Mouse (Mus musculus) gastrocnemius, adult 2 months (tissue): Measurements from ENCODE around the gene Myo16. TPM values are rescaled to one million over a fixed set of nuclear protein-coding genes. Genes with fewer than 3 reads are reported as not detected.
A peak's percentile ranks its signal among the peaks of the same experiment; 100 is the strongest.

Experiments used
- DNase-seq: peaks from one replicate; pipeline ENCODE4 v3.0.0; 2022
- H3K27ac ChIP-seq: fragments of 200-600 bp; 2 replicates; pipeline ENCODE4 v1.8.1; 2022; ENCODE audit warnings: mild to moderate bottlenecking
- H3K4me3 ChIP-seq: fragments of 200-600 bp; 2 replicates; pipeline ENCODE4 v1.8.1; 2022; ENCODE audit warnings: mild to moderate bottlenecking, moderate library complexity
- CTCF ChIP-seq: fragments of 200-600 bp; IDR thresholded peaks from 2 replicates; pipeline ENCODE4 v1.8.1; 2022; ENCODE audit warnings: antibody characterized with exemption, mild to moderate bottlenecking, moderate library complexity
- intact Hi-C: fragments of 180-260 bp; cut with DNase I; formaldehyde crosslinking; loops from one replicate; pipeline ENCODE4 v1.15.1; 2025
- long read RNA-seq, 2 experiments: library from polyadenylated mRNA; stranded (forward); transcript quantifications; one replicate each; pipeline ENCODE4 v2.0.0; 2021
- total RNA-seq, 2 experiments: library from RNA; stranded (reverse); gene quantifications; 2 replicates each; pipeline ENCODE4 v1.2.3; 2021

Gene Myo16
- total RNA-seq: under 1 TPM; 0.08 to 0.36 TPM
- long read RNA-seq, experiment 1: 0 reads
- long read RNA-seq, experiment 2, partial matches to known transcripts: 0 of 2 reads
- long read RNA-seq, experiment 2, other reads (novel, unspliced or antisense): 2 of 2 reads

DNA sequence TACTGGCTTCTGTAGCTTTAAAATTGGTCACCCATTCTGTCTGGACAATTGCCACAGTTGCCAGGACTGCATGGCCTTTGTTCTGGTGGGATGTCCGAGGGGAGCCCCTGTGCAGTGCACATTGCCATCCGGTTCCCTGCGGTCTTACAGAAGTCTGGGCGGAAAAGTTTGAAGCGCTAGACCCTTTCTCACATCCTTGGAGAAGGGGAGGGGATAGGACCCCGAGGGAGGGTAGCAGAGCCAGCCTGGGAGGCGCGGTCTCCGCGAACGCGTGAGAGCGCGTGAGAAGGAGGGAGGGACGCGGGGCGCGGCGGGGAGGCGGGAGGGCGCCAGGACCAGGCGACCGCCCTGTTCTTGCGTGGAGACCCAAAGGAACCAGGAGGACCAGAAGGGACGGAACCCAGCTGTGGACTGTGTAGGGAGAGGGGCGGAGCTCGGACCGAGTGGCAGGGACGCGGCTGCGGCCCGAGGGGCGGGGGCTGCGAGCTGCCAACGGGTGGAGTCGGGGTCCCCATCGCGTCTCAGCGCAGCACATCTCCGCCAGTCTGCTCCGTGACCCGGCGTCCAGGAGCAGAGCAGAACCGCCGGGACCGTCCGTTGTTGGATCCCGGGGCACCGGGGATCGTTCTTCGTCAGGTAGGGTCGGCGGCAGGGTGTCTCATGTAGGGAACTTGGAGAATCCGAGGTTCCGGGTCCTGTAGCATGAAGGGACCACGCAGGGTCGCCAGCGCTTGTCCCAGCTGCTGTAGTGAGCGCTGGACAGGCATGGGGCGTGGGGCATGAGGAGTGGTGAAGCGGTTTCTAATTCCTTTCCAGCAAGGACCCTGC, at the start of gene Myo16:
TSS of gene Myo16 (plus strand) at position 301 of the 828 bp plus-strand sequence.
- H3K27ac ChIP-seq: no peak within 1 kb of the TSS
- TF ChIP-seq CTCF: no peak
- DNase-seq: no peak
- intact Hi-C loops: no loop called here
- peak within 1 kb of the TSS; percentile 68 for H3K4me3 ChIP-seq

DNA sequence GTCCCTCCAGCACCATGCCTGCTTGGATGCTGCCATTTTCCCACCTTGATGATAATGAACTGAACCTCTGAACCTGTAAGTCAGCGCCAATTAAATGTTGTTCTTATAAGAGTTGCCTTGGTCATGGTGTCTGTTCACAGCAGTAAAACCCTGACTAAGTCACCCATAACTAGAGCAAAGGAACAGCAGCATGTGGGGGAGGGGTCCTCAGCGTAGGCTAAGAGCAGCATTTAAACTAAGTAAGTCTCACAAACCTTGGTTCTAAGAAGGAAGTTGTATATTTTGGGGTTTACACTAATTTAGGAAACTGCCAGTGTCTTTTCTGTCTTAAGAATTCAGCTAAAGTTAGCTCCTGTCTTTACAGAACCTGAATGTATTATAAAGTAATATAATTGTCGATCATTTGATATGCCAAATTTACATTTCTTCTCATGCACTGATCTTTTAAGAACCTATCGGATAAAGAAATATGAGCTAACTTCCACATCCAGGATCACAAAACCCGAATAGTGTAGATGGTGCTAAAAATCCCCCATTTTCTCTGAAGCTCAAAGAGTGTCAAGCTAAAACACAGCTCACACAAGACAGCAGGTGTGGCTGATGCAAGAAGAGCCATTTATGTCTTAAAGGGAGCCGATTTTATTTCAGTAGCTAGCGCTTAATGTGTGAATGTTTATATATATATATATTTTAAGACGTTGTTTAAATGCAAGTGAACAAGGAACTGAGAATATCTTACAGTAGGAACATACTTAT, 45.0 kb upstream of the Myo16 start:
- H3K4me3 ChIP-seq: no peak overlapping the region
- H3K27ac ChIP-seq: no peak overlapping the region
- no peak for DNase-seq
- no peak for TF ChIP-seq CTCF
- intact Hi-C loops: no loop called here

DNA sequence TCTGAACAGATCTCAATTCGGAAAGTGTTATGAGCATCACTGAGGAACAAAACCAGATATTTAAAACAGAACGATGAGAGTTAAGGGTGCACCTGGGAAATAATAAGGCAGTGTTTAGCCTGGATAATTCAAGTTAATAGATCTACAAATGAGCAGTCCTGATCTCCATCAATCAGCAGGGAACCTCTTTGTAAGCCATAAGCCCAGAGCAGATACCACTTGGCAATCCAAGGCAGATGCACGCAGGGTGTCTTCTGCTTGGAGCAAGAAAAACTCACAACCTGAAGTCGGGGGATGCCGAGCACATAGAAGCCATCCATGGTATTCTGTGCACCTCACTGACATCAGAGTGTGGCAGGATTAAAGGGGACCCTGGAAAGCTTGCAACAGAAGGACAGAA, 31.0 kb upstream of the Myo16 start:
- H3K4me3 ChIP-seq: no peak overlapping the region
- H3K27ac ChIP-seq: no peak overlapping the region
- no peak for DNase-seq
- intact Hi-C loops: no loop called here
- TF ChIP-seq CTCF: no peak

DNA sequence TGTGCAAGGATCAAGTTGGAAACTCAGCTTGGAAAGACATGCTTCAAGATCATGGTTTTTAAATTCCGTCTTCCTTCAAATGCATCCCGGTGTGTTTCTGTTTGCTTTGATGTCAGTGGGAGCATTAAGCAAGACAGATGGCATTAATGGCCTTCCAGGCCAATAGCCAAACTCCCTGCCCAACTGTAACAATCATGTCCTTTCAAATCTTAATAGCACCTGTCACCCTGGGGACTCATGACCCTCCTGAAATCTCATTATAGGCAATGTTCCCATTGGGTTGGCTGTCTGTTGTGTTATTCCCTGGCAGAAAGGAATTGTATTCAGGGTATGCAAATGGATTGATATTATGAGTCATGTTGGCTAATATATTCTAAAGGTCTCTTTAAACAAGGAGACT, 30.3 kb upstream of the Myo16 start:
- intact Hi-C loops: no loop called here
- no peak for DNase-seq
- no peak overlapping the region for H3K4me3 ChIP-seq
- no peak for TF ChIP-seq CTCF
- H3K27ac ChIP-seq: no peak overlapping the region

DNA sequence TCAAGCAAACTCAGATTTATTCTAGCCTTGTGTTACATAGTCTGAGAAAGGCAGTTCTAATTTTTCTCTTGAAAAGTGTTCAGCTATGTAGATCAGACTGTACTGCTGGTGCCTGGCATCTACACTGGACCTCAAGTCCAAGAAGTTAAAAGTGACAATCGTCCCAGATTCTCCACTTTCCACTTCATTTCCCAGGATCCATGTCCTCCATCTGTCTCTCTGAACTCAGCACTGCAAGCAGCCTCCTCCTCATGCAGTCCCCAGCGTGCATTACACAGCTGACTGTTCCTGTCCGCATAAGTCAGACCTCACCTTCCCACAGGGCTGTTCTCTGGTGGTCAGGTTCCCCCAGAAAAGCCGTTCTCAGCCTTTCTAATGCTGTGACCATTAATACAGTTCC, 28.0 kb upstream of the Myo16 start:
- DNase-seq: no peak
- TF ChIP-seq CTCF: no peak
- Histone ChIP-seq H3K4me3 (no peak overlapping the region), H3K27ac (no peak overlapping the region)
- intact Hi-C loops: no loop called here

DNA sequence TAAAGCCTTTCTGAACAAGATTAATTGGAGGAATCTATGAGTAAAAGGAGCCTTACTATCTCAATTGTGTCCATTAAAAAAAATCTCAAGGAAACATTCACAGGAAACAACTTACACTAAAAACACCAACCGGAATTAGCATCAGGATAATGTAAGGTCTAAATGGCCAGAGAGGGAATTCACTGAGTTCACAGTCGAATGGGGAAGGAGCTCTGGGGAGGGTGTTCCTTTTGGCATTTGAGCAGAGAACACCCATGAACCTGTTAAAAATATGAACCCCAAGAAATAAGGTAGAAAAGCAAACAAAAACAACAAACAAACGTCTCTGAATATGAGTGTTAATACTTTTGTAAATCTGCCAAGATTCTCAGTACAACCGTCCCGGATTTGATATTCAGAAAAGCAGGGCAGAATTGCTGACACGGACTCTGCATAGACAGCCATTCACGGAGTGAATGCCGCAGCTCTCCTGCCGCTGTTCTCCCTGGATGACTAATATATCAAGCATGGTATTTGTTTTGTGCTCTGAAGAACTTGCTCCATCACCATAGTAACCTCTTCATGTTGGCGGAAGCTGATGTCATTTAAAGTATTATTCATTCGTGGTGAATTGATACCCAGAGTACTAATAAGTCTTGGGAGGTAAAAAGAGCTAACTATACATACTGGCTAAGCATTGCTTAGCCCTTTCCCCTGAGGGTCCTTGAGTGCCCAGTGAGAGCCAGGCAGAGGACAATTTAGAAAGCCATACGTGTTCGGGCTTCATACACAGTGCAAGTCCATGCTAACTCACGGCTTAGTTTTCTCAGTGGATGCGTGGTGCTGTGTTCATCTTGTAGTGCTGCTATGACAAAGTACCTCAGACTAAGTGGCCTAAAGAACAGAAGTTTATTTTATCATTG, 22.9 kb upstream of the Myo16 start:
- Histone ChIP-seq H3K27ac (no peak overlapping the region), H3K4me3 (no peak overlapping the region)
- intact Hi-C loops: no loop called here
- no peak for TF ChIP-seq CTCF
- DNase-seq: no peak

DNA sequence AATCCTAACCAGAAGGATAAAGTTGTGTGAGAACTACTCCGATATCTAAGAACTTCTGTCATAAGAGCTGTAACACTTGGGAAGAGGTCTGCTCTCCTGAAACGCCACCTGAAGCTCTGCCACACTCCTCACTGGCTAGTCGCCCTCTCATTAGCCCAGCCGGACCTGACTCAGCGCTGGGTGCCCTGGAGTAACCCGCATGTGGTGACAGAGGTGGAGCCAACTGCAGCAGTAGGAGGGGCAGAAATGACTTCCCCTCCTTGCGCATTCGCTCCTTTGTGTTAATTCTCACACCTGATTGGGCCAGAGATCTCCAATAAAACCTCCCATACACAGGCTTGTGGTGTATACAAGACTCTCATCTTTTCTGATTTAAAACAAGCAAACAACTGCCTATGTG, 14.2 kb upstream of the Myo16 start:
- no peak for DNase-seq
- TF ChIP-seq CTCF: no peak
- intact Hi-C loops: no loop called here
- no peak overlapping the region for H3K27ac ChIP-seq
- no peak overlapping the region for H3K4me3 ChIP-seq

DNA sequence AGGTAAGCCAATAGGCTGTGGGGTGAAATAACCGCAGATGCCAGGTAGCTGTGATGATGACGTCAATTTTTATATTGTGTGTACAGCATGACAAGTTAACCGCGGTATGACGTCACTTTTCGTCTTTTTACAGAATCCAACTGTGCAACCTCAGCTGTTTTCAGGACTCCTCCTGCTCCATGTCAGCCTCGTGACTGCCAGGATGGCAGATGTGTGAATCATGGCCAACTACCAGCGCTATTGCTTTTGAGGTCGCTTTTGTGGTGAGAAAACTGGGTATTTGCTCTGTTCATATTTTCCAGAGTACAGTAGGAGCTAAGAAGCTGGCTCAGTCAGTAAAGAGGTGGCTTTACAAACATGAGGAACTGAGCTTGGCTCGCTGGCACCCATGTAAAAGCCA, 9.8 kb upstream of the Myo16 start:
- no peak for TF ChIP-seq CTCF
- no peak overlapping the region for H3K4me3 ChIP-seq
- no peak for DNase-seq
- intact Hi-C loops: no loop called here
- H3K27ac ChIP-seq: no peak overlapping the region

DNA sequence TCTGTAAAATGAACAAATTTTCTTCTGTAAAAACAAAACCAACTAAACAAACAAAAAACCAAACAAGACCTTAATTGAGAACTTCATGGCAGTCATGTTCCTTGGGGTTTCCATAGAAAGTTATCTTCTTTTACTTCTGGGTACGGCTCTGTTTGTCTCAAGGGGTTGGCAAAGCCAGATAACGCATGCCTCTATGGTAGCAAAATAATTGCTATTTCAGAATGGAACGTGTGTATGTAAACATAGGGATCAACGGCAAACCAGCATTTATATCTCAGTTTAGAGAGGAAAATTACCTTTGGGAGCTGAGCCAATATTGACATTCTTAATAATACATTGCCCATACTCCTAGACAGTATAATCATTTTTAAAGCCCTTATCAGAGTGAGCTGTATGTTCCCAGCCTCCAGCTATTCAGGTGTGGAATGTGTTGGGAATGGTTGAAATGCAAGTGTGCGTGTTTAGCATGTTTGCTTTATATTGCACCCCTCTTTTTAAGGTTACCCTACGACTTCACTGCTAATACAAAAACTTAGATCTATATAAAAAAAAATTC, 1.9 kb upstream of the Myo16 start:
- intact Hi-C loops: no loop called here
- H3K27ac ChIP-seq: no peak overlapping the region
- TF ChIP-seq CTCF: no peak
- no peak for DNase-seq
- no peak overlapping the region for H3K4me3 ChIP-seq

DNA sequence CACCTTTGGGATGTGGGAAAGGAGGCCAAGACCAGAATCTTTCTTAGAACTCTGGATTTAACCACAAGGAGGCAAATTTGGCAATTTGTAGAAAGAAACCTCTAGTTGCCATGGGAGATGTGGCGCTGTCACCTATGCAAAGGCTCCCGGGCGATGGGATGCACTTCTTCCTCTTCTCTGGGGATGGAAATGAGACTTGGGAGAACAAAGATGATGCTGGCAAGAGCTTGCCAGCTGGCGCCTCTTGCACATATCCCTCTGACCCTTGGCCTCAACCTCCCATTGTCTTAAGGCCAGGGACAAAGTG, 681 bp downstream of the Myo16 start:
- H3K27ac ChIP-seq: no peak overlapping the region
- DNase-seq: no peak
- H3K4me3 ChIP-seq: no peak overlapping the region
- intact Hi-C loops: no loop called here
- TF ChIP-seq CTCF: no peak

DNA sequence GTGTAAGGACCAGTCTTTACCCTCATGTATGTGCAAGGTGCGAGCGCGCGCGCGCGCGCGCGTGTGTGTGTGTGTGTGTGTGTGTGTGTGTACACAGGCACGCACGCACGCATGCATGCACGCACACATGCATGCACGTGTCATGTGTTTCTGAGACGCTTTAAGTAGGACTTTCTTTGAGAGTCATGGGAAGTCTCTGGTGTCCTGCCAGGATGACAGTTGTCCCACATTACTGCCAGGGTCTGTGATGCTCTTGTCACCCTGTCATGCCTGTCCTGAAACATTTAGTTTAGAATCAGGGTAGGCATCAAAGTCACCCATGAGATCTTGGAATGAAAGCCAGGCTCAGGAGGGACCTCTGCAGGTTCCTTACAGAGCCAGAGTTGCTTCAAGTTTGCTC, 1.4 kb downstream of the Myo16 start:
- no peak overlapping the region for H3K27ac ChIP-seq
- no peak overlapping the region for H3K4me3 ChIP-seq
- no peak for TF ChIP-seq CTCF
- DNase-seq: no peak
- intact Hi-C loops: no loop called here

DNA sequence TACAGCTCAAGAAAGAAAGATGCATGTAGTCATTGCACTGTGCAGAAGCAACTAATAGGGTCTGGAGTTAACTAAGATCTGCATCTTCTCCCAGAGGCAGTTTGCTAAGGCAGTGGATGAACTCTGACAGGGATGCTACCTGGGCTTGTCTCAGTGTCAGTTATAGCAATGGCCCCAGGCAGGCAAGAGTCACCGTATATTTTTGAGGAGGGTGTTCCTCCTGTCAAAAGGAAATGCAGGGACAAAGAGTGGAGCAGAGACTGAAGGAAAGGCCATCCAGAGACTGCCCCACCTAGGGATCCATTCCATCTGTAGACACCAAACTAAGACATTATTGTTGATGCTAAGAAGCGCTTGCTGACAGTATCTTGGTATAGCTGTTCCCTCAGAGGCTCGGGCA, 7.4 kb downstream of the Myo16 start:
- H3K4me3 ChIP-seq: no peak overlapping the region
- TF ChIP-seq CTCF: no peak
- intact Hi-C loops: no loop called here
- no peak for DNase-seq
- H3K27ac ChIP-seq: no peak overlapping the region
